16 mouse cellular contexts compared by ENCODE assay signal in genomic region chr12:76669956-76670530, GRCm38 (mm10). TPM values are rescaled to one million over a fixed set of nuclear protein-coding genes. Genes with fewer than 3 reads are reported as not detected.
A peak's percentile ranks its signal among the peaks of the same experiment; 100 is the strongest.
DNase-seq lines count a peak whose midpoint lies in the region; ATAC-seq and TF ChIP-seq lines count a peak whose summit lies in the region.
"Had no signal": no experiment of that assay in that cellular context is flagged by ENCODE, and none has a peak within 500 bp of the region (broad histone marks: within the 10 kb centered on the region; RNA-seq: fewer than 3 reads in every experiment).

No protein-coding gene starts in this region.

- H3K9ac ChIP-seq in forebrain, embryonic 12.5 days = no peak overlapping the region
- no peak overlapping the region for H3K9ac ChIP-seq in heart, postnatal 0 days (replicated peaks; ENCODE audit: low read depth, low read length)
- peak overlapping the region; percentile 77 for H3K9ac ChIP-seq in liver, embryonic 13.5 days
- H3K9ac ChIP-seq: hindbrain, embryonic 15.5 days; limb, embryonic 15.5 days; midbrain, embryonic 13.5 days; stomach, embryonic 15.5 days had no signal

- H3K27me3 ChIP-seq in forebrain, embryonic 10.5 days (ENCODE audit: poor library complexity, severe bottlenecking) = no peaks in the 10 kb centered on the region
- H3K27me3 ChIP-seq in forebrain, embryonic 12.5 days = no peaks in the 10 kb centered on the region
- no peaks in the 10 kb centered on the region for H3K27me3 ChIP-seq in heart, postnatal 0 days (ENCODE audit: control insufficient read depth, insufficient read depth, low read length)
- H3K27me3 ChIP-seq in liver, embryonic 13.5 days = no peaks in the 10 kb centered on the region
- H3K27me3 ChIP-seq: hindbrain, embryonic 15.5 days; limb, embryonic 15.5 days; midbrain, embryonic 13.5 days had no signal

- no peak for ATAC-seq in forebrain, embryonic 12.5 days (ENCODE audit: low FRiP score)
- no peak for ATAC-seq in heart, postnatal 0 days (ENCODE audit: insufficient read depth, low read depth)
- ATAC-seq in liver, embryonic 13.5 days (ENCODE audit: low read depth) = no peak
- ATAC-seq: midbrain, embryonic 13.5 days had no signal

- intact Hi-C loops in heart, postnatal 36 days (cut with DNase I) = no loop called here

- no peak for DNase-seq in forebrain, embryonic 10.5 days (ENCODE audit: extremely low spot score, low spot score)
- no peak for DNase-seq in heart, postnatal 0 days (ENCODE audit: low spot score)
- DNase-seq in heart, postnatal 36 days = no peak
- DNase-seq in embryo, embryonic 10 days (ENCODE audit: low spot score) = peak; percentile 58
- DNase-seq in liver, embryonic 13.5 days = no peak
- no peak for DNase-seq in cerebellum, postnatal 25 days
- no peak for DNase-seq in thymus, postnatal 25 days
- DNase-seq: adrenal gland, adult 8-10 months; gastrocnemius, postnatal 25 days; lung, postnatal 36 days; right cerebral cortex, postnatal 4 days had no signal

- no peaks in the 10 kb centered on the region for H3K9me3 ChIP-seq in forebrain, embryonic 10.5 days
- H3K9me3 ChIP-seq in forebrain, embryonic 12.5 days = no peaks in the 10 kb centered on the region
- no peaks in the 10 kb centered on the region for H3K9me3 ChIP-seq in heart, postnatal 0 days (replicated peaks; ENCODE audit: control insufficient read depth, low read length)
- H3K9me3 ChIP-seq in liver, embryonic 13.5 days (replicated peaks) = no peaks in the 10 kb centered on the region
- H3K9me3 ChIP-seq: hindbrain, embryonic 15.5 days; limb, embryonic 15.5 days; midbrain, embryonic 13.5 days; stomach, embryonic 15.5 days had no signal

- TF ChIP-seq EP300 in heart, postnatal 0 days (IDR thresholded peaks at IDR 0.05; ENCODE audit: low read depth) = no peak

- H3K4me3 ChIP-seq in forebrain, embryonic 10.5 days = no peak overlapping the region
- no peak overlapping the region for H3K4me3 ChIP-seq in forebrain, embryonic 12.5 days (replicated peaks)
- H3K4me3 ChIP-seq in heart, postnatal 0 days (ENCODE audit: low read depth, low read length) = no peak overlapping the region
- peak overlapping the region; percentile 43 for H3K4me3 ChIP-seq in liver, embryonic 13.5 days (replicated peaks)
- H3K4me3 ChIP-seq: hindbrain, embryonic 15.5 days; limb, embryonic 15.5 days; midbrain, embryonic 13.5 days; stomach, embryonic 15.5 days had no signal

- 42% methylated on average over 5 of the region's 5 CpGs for WGBS in forebrain, embryonic 10.5 days
- 48% methylated on average over 5 of the region's 5 CpGs for WGBS in forebrain, embryonic 12.5 days
- 23% methylated on average over 5 of the region's 5 CpGs for WGBS in heart, postnatal 0 days
- 20% methylated on average over 5 of the region's 5 CpGs for WGBS in liver, embryonic 13.5 days (ENCODE audit: insufficient replicate concordance)

- peaks cover 38% of the 10 kb centered on the region for H3K4me1 ChIP-seq in forebrain, embryonic 10.5 days
- peaks cover 8% of the 10 kb centered on the region; the same call in 1 of the 2 replicates for H3K4me1 ChIP-seq in forebrain, embryonic 12.5 days
- peaks cover 48% of the 10 kb centered on the region for H3K4me1 ChIP-seq in heart, postnatal 0 days (ENCODE audit: control insufficient read depth, insufficient read depth)
- H3K4me1 ChIP-seq in liver, embryonic 13.5 days (replicated peaks) = peaks cover 95% of the 10 kb centered on the region
- H3K4me1 ChIP-seq: stomach, embryonic 15.5 days had no signal

- no peaks in the 10 kb centered on the region for H3K36me3 ChIP-seq in forebrain, embryonic 10.5 days (replicated peaks)
- H3K36me3 ChIP-seq in forebrain, embryonic 12.5 days (replicated peaks) = no peaks in the 10 kb centered on the region
- H3K36me3 ChIP-seq in heart, postnatal 0 days (replicated peaks; ENCODE audit: control insufficient read depth, insufficient read depth, low read length) = no peaks in the 10 kb centered on the region
- H3K36me3 ChIP-seq in liver, embryonic 13.5 days = peaks cover 40% of the 10 kb centered on the region
- H3K36me3 ChIP-seq: hindbrain, embryonic 15.5 days; limb, embryonic 15.5 days; midbrain, embryonic 13.5 days; stomach, embryonic 15.5 days had no signal

- TF ChIP-seq CTCF in heart, postnatal 0 days (IDR thresholded peaks at IDR 0.05; ENCODE audit: low read depth) = no peak

- no peak overlapping the region for H3K4me2 ChIP-seq in forebrain, embryonic 12.5 days
- peak overlapping the region; percentile 38 for H3K4me2 ChIP-seq in heart, postnatal 0 days (ENCODE audit: low read depth, low read length)
- peak overlapping the region; percentile 72 for H3K4me2 ChIP-seq in liver, embryonic 13.5 days
- H3K4me2 ChIP-seq: hindbrain, embryonic 15.5 days; limb, embryonic 15.5 days; midbrain, embryonic 13.5 days; stomach, embryonic 15.5 days had no signal

- H3K27ac ChIP-seq in forebrain, embryonic 10.5 days = peak overlapping the region; percentile 40
- no peak overlapping the region for H3K27ac ChIP-seq in forebrain, embryonic 12.5 days
- no peak overlapping the region for H3K27ac ChIP-seq in heart, postnatal 0 days (ENCODE audit: low read depth)
- H3K27ac ChIP-seq in liver, embryonic 13.5 days = peak overlapping the region; percentile 98
- H3K27ac ChIP-seq: hindbrain, embryonic 15.5 days; limb, embryonic 15.5 days; midbrain, embryonic 13.5 days; stomach, embryonic 15.5 days had no signal

RNA-seq across cellular contexts. Expression of gene Sptb, which starts 40.3 kb away (rescaled TPM):
- polyA plus RNA-seq in forebrain, embryonic 10.5 days (2016; fragmentation: Nextera tagmentation; extraction: Ambion mirVana) = 3.5 and 5.4 TPM in 2 replicates
- 1.8 and 2.1 TPM in 2 replicates for polyA plus RNA-seq in forebrain, embryonic 12.5 days (2016; fragmentation: Nextera tagmentation; extraction: Ambion mirVana)
- 36.8 and 37.3 TPM in 2 replicates for total RNA-seq in heart, postnatal 0 days (2014; rRNA removed; ENCODE audit: low replicate concordance)
- polyA plus RNA-seq in heart, postnatal 0 days (2015; fragmentation: Nextera tagmentation; extraction: Ambion mirVana) = 4.1 and 4.9 TPM in 2 replicates
- total RNA-seq in heart, postnatal 36 days (2021) = 10 to 100 TPM; 88.4 to 94.2 TPM
- polyA plus RNA-seq in liver, embryonic 13.5 days (2015; fragmentation: Nextera tagmentation; extraction: Ambion mirVana) = 39.7 and 53.3 TPM in 2 replicates

Comparison
In these comparisons a context has a peak if more than half of its experiments do, and no peak if none do; other contexts are left out.
1. H3K27ac ChIP-seq: peak in forebrain, embryonic 10.5 days (single experiment) and liver, embryonic 13.5 days (single experiment); none in forebrain, embryonic 12.5 days (single experiment) and heart, postnatal 0 days (single experiment).